Mouse (Mus musculus): ENCODE results near the gene Gsta2. TPM values are rescaled to one million over a fixed set of nuclear protein-coding genes. Genes with fewer than 3 reads are reported as not detected.
"Not testable (repeated sequence)": the region's sequence is repeated elsewhere in the genome, so short reads cannot be mapped to it uniquely, and the experiment has no call there.

Gene Gsta2
- total RNA-seq (2021): not detected

DNA sequence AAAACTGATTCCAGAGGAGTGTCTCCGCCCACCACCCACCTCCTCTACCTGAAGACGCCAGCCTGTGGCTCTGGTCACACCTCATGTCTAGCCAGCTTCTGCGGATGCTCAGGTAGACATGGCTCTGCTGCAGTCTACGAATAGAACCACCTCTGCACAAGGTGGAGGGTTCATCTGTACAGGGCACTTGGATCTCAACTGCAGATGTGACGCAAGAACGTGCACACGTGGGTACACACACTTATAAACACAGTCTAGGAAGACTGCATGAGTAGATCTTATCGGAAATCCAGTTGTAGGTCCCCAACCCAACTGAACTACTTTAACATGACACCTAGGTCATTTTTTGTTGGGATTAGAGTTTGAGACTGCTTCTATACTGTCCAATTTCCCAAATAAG lies at the start of gene Gsta2:
Gene Gsta2 (minus strand): TSS at position 178 of the 400 bp plus-strand sequence.
- no peak for DNase-seq

DNA sequence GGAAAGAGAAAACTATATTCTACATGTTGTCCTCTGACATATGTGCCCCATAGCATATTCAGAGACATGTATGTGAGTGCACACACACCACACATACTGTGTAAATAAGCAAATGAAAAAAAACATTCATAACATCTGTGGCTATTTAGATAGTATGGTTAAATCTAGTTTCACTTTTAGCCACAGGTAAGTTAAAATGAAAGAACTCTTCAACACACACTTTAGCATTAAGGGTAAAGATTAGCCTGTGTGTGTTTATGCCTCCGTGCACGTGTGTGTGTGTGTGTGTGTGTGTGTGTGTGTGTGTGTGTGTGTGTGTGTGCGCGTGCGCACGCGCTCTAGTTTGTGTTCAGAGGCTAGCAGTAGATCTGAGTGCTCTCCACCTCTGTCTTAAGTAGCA lies 46.0 kb upstream of the Gsta2 start:
- no peak for DNase-seq

DNA sequence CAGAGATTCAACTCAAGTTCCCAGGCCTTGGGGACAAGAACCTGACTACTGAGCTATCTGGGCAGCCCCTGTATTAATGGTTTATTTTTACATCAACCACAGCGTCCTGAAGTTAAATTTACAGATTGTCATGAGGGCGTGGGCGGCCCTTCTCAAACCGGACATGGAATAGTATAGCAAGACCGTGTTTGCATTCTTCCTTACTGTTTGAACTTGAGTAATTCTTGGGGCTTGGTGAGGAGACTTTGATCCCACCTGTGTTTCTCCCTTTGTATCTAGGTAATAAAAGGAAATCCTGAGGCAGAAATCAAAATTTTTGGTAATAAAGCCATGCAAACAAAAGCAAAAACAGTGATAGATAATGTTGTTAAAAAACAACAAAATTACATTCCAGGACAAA lies 45.0 kb upstream of the Gsta2 start:
- no peak for DNase-seq

DNA sequence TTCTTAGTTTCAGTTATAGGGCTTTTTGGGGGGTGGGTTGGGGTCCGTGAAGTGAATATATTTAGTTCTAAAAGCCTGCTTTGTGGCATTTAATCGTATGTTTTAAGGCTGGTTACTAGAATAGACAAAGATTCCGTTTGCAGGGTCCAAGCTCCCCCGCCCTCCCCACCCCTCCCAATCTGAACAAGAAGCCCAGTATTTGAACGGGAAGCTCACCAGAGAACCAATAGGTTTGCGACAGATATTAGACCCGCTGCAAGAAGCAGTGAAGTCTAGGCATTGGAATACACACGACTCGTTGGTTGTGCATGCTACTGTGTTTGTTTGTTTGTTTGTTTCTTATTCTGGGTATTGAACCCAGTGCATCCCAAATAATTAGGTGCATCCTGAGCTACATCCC lies 40.9 kb upstream of the Gsta2 start:
- DNase-seq: no peak

DNA sequence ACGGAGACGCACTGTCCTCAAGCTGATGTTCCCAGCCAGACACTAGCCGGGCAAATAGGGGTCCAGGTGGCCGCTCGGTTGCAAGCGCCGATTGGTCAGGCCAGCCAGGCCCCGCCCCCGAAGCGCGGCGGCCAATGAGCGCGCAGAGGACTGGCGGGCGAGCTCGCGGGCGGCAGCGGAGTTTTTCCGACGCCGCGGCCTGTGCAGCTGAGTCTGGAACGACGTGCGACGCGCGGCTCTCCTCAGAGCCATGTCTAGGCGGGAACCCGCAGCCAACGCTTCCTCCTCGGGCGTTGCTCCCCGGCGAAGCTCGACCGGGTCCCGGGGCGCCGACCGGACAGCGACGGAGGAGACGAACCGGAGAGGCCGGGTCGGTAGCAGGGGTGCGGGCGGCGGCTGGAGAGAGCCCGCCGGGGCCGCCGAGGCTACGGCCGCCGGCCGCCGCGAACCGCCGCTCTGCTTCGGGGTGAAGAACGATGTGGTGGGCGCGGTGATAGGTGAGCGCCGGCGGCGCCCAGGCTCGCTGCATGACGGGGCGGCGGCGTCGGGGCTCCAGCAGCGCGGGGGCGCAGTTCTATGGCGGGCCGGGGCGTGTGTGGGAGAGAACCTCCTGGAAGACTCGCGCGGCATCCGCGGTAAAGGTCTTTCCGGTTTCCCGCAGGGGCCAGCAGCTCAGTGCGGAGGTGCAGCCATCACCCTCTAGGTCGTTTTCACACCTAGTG lies 40.2 kb upstream of the Gsta2 start, which contains the start of gene Ddx43:
Gene Ddx43 (plus strand): TSS at position 148 of the 722 bp plus-strand sequence.
- DNase-seq: peak; percentile 15 to 21

DNA sequence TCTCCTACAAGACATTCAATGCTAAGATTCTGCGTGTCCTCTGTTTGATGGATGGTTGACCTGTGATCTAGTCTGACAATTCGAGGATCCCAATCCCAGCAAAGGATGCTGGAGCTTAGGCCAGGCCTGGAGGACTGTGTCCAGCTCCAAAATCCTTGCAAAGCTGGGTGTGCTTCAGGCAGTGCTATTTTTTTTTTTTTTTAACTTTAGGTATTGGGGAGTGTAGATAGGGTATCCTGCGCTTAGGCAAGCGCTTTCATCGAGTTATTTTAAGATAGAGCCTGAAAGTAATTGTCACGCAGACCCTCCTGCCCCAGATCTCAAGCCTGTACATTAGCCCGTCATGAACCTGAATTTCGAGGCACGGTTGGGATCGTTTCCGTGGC lies 39.6 kb upstream of the Gsta2 start:
- no peak for DNase-seq

DNA sequence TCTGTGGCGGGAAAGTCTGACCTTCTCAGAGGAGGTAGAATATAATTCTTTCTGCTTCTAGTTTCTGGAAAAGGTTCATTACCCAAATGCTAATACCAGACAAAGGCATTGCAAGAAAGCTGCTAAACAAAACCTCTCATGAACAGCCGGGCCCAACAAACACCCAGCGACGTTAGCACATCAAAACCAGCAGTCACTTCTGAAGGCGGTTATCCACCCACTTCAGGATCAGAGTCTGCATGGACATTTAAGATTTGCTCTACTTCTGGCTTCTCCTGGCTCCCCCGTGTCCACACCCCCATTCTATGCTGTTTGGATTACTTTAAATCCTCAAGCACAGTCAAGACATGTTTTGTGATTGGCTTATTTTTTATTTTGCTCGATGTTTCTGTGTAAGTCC lies 39.0 kb upstream of the Gsta2 start:
- no peak for DNase-seq

DNA sequence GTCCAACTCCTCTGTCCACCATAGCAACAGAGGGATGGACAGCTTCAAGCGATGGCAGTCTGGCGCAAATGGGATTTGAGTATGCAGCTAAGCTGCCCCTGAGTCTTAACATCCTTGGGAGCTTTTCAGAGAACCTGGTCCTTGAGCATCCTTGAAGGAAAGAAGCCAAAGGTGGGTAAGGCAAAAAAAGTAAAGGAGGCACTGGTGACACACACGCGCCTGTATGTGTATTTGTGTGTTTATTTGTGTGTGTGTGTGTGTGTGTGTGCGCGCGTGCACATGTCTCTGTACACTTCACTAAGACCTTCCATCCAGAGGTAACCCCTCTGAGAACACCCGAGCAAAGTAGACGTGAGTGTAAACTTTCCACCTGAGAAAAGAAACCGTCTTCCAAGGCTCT lies 38.2 kb upstream of the Gsta2 start:
- DNase-seq: no peak

DNA sequence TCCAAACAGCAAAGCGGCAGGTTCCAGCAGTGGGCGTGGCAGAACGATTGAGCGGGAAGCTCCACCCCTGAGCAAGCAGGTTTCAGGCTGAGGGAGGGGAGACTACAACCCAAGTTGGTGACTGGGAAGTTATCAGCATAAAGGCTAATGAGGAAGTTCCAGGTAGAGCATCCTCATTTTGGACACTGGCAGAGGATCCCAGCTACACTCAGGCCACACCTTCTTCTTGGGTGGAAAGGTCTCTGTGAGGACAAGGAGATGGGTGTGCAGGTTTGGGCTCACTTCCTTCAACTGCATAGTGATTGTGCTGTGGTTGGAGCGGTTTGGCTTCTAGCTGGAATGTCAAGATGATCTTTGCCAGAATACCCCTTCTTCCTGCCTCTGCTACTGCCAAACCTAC lies 34.4 kb upstream of the Gsta2 start:
- no peak for DNase-seq

DNA sequence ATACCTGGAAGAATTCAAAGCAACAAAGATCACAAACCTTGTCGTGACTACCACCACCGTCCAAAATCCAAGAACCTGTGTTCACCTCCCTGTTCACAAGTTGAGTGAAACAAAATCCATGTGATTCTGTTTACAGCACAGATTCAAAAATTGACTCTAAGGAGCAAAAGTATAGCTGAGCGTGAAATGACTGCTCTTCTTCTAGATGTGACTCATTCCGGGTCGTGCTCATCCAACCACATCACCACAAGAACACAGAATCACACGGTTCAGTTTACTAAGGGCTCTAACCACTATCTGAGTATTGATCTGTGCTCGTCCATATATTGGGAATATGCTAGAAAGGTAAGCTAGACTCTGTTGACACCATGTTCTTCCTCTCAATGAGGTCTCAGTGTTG lies 31.4 kb upstream of the Gsta2 start:
- no peak for DNase-seq

DNA sequence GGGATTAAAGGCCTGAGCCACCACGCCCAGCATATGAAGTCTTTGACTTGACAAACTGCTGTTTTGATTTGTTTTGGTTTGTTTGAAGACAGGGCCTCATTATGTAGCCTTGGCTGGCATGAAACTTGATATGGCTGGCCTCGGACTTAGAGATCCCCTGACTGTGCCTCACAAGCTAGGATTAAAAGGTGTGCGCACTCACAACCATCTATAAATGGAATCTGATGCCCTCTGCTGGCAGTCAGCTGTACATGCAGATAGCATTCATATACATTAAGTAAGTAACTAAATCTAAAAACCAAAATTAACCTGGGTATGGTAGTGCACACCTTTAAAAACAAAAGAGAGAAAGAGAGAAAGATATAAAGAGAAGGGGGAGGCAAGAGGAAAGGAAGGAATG lies 30.3 kb upstream of the Gsta2 start:
- no peak for DNase-seq

DNA sequence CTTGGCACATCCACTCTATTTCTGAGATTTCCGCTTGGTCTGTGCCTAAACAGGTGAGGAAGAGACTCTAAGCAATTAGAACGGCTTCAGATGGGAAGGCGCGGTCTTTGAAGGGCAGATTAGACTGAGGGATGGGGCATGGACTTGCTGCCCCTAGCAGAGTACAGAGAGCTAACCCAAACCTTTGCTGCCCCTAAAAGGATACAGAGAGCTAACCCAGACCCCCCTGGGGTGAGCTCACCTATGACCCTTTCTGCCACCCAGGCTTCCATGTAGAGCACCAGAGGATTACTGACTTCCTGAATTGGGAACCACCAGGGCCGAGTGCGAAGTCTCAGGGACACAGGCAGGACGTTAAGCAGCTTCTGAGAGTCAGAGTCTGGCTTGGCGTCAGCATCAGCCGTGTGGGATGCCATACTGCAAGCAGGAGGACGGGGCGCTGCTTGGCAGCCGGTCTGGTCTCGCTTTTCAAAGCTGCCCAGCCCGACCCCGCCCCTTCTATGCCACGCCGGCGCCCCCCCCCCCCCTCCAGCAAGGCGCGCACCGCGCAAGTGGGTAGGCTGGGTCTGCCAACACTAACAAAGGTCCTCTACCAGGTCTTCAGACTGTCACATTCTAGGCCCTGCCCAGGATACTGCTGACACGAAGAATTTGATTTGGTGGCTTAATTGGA lies 22.7 kb upstream of the Gsta2 start, which contains the start of gene Ooep:
Gene Ooep (minus strand): TSS at position 613 of the 673 bp plus-strand sequence.
- DNase-seq: peak; percentile 1 to 5

DNA sequence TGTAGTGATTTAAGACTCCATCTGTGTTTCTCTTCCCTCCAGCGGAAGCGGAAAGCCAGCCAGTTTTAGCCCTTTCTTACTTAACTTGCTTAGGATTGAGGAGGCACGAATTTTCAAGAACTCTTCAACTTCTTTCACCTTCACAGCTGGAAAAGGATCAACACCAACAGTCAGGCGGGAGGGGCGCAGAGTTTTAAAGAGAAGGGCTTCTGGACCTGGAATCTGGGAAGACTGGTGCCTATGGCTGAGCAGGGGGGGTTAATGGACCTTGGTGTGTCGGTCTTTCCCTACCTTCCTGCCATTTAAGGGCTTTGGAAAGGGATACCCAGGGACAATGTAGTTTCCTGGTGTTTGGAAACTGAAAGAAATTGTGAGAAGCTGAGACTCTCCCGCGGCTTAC lies 22.0 kb upstream of the Gsta2 start:
- no peak for DNase-seq

DNA sequence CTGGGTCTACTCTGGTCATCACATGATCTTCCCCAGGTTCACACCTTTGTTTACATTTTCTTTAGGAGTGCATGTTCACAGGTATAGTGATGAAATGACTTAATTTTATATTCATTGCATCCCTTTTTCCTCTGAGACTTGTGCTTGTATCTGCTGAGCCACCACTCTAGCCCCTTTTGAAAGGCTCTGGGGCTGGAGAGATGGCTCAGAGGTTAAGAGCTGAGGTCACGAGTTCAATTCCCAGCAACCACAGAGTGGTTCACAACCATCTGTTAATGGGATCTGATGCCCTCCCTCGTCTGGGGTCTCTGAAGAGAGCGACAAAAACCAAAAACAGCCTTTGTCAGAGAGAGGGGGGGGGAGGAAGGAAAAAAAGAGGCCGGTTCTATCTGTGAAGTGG lies 19.9 kb upstream of the Gsta2 start:
- DNase-seq: no peak

DNA sequence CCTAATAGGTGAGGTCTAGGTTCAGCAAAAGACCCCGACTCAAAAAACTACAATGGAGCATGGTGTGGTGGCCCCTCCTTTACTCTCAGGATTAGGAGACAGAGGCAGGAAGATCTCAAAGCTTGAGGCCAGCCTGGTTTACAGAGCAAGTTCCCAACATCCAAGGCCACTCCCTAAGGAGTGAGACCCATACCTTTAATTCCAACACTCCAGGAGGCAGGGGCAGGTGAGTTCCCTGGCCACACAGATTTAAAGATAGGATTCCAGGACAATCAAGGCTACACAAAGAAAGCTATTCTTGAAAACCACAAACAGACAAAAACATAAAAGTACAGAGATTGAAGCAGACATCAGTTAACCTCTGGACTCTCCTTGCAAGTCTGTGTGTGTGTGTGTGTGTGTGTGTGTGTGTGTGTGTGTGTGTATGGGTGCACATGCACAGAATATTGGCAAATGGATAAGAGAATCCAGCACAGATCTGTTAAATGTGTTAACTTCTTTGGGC lies 19.3 kb upstream of the Gsta2 start:
- DNase-seq: no peak

DNA sequence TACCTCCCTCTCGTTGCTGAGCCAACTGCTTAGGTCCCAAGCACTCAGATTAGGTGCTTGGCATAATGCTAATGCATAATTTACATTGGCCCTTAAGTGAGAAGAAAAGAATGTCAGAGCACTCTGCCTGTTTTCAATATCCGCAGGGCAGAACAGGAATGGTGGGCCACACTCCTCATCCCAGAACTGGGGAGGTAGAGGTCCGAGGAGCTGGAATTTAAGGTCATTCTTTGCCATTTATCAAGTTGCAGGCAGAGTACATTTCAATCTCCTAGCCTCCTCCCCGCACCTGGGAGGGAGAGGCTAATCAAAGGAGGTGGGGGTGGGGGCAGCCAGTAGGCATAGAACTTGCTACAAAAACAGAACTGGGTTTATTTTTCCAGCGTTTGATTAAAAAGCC lies 18.8 kb upstream of the Gsta2 start:
- no peak for DNase-seq

DNA sequence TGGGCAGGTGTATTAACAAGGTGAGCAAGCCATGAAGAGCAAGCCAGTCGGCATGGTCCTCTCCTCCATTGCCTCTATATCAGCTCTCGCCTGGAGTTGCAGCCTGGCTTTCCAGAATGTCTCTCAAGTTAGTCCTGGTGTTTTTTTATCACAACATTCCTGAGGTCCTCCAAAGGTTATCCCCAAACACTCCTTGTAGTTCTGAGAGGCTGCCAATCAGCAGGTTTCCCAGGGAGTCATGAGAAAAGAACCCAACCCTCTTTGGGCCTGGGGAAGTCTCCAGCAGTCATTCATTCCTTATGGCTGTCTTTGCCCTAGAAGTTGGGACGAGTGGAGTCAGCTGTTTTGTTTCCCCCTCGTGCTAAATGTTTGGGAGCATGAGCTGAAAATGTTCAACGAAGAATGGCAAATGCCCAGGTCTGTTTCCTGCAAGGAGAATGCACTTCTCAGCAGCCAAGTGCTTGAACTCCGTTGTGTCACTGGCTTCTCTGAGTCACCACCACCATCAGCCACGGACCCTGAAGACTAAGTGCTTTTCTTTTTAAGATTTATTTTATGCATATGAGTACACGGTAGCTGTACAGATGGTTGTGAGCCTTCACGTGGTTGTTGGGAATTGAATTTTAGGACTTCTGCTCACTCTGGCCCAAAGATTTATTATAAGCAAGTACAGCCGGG lies 17.4 kb upstream of the Gsta2 start:
- DNase-seq: no peak

DNA sequence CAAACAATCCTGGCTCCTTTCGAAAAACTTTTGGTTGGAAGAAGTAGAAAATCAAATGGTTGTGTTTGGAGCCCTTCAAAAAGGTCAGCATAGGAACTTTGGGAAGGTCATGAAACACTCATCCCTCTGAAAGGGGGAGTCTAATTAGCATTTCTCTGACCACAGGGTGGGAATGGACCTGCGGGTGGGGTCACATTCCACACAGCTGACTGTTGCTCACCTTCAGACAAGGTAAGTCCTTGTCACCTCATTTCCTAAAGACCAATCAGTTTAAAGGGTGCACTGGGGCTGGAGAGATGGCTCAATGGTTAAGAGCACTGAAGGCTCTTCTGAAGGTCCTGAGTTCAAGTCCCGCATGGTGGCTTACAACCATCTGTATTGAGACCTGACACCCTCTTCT lies 15.9 kb upstream of the Gsta2 start:
- DNase-seq: no peak

DNA sequence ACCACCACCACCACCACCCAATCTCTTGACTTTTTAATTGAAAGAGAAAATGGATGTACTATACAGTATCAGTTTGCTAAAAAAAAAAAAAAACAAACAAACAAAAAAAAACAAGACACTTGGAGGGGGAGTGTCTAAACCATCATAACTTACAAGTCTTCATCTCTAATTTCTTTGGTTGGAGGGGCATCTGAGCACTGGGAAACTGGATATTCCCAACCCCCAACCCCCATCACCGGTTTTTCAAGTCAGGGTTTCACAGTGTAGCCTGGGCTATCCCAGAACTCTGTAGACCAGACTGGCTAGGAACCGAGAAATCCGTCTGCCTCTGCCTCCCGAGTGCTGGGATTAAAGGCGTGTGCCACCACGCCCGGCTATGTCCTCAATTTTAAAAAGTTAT lies 14.2 kb upstream of the Gsta2 start:
- DNase-seq: no peak

DNA sequence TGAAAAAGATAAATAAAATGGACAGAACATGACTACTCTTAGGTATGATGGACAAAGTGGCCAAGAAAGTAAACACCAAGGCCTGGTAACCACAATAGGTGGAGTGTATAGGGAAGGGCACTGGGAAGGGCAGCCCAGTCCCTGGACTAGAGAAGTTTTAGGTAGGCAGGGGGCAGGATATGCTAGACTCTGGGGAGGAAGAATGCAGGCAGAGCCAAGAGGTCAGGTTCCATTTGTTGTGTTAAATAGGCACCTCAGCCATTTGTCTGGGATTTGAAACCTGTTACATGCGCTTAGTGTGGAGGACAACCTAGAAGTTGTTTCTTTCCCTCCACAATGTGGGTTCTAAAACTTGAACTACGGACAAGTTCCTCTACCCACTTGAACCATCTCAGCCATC lies 13.8 kb upstream of the Gsta2 start:
- DNase-seq: no peak

DNA sequence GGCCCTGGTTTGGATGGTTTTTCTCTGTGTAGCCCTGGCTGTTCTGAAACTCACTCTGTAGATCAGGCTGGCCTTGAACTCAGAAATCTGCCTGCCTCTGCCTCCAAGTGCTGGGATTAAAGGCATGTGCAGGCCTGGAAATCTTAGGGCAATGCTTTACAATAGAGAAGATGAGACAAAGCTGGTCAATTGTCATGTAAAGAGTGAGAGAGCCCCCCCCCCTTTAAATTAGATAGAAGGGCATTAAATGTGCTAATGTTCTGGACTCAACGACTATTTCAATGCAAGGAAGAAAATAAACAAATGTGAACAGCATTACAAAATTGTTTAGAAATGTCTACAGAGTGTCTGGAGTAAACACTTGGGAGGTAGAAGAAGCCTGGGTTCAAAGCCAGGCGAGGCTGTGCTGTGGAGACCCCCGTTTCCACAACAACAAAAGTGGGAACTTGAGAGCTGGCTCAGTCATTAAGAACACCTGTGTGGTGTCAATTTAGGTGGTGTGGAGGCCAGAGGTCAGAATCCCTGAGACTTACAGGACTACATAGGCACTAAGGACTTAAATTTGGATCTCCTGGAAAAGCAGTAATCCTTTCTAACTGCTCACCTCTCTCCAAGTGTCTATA lies 13.2 kb upstream of the Gsta2 start:
- DNase-seq: no peak

DNA sequence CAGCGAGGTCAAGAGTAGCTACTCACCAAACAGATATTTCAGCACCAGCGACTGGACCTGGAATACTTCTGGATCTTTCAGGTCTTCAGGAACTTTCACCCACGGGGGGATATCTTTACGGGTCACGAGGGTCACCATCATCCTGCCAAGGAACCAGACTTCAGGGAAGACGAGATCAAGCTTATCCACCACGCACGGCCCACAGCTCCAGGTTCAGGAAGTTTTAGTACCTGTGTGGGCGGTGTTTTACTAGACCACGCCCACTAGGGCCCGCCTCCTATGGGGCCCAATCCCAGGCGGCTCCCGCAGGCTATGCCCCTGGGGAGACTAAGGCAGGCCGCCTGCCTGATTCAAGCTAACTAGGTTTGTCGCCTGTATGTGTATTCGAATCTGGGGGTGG lies 12.4 kb upstream of the Gsta2 start, which contains the start of gene Dppa5a:
Gene Dppa5a (minus strand): TSS at position 219 of the 400 bp plus-strand sequence.
- DNase-seq: not testable (repeated sequence)
